Mouse (Mus musculus): ENCODE results near the gene Atp13a3.

Atp13a3 gene

GRCm38 (mm10) chr16:30280676-30281297 lies 125.0 kb downstream of the Atp13a3 start:
- DNase-seq (ENCODE audit: extremely low spot score): peak; percentile 23

- DNase-seq (ENCODE audit: extremely low spot score): no peak
Measured at GRCm38 (mm10) chr16:30278406-30278805, 127.4 kb downstream of the Atp13a3 start.

- no peak for DNase-seq (ENCODE audit: extremely low spot score)
Measured at GRCm38 (mm10) chr16:30275558-30276340, 130.0 kb downstream of the Atp13a3 start.

- no peak for DNase-seq (ENCODE audit: extremely low spot score)
Measured at GRCm38 (mm10) chr16:30273065-30273464, 132.7 kb downstream of the Atp13a3 start.

GRCm38 (mm10) chr16:30271941-30272595 lies 133.7 kb downstream of the Atp13a3 start:
- DNase-seq (ENCODE audit: extremely low spot score): no peak

- DNase-seq (ENCODE audit: extremely low spot score): no peak
Measured at GRCm38 (mm10) chr16:30271223-30271761, 134.5 kb downstream of the Atp13a3 start.

- DNase-seq (ENCODE audit: extremely low spot score): no peak
Measured at GRCm38 (mm10) chr16:30267359-30267758, 138.4 kb downstream of the Atp13a3 start, which contains the start of gene Cpn2. Gene Cpn2, minus strand, starts transcription at chr16:30267499.

GRCm38 (mm10) chr16:30266561-30266960 lies 139.2 kb downstream of the Atp13a3 start:
- no peak for DNase-seq (ENCODE audit: extremely low spot score)

- DNase-seq (ENCODE audit: extremely low spot score): no peak
Measured at GRCm38 (mm10) chr16:30265611-30266010, 140.2 kb downstream of the Atp13a3 start.

GRCm38 (mm10) chr16:30263156-30263555 lies 142.6 kb downstream of the Atp13a3 start:
- DNase-seq (ENCODE audit: extremely low spot score): no peak

- peak; percentile 59 for DNase-seq (ENCODE audit: extremely low spot score)
Measured at GRCm38 (mm10) chr16:30262664-30263063, 143.1 kb downstream of the Atp13a3 start.
